In genomic region chr2:170041101-170041500, GRCm38 (mm10) we compare ENCODE assay signal across 9 mouse cellular contexts.
DNase-seq lines count a peak whose midpoint lies in the region; ATAC-seq and TF ChIP-seq lines count a peak whose summit lies in the region.
"Had no signal": no experiment of that assay in that cellular context is flagged by ENCODE, and none has a peak within 500 bp of the region (broad histone marks: within the 10 kb centered on the region; RNA-seq: fewer than 3 reads in every experiment).

No protein-coding gene starts in this region.

- peak; percentile 63 for DNase-seq in ZHBTc4 (ENCODE audit: low read depth, low spot score)
- peak; percentile 80 for DNase-seq in gastrocnemius, adult 2 months
- peak; percentile 26 for DNase-seq in kidney, adult 18-20 months
- DNase-seq in ovary, adult 18-20 months (ENCODE audit: low spot score): peak; percentile 49
- no peak for DNase-seq in T-cell, adult 2 months (ENCODE audit: low spot score)

- ATAC-seq in CD4-positive, CD25-positive, alpha-beta regulatory T cell, adult 4 months: no peak
- ATAC-seq in megakaryocyte-erythroid progenitor cell, adult 5-6 weeks (replicated peaks; ENCODE audit: low FRiP score, low TSS enrichment, poor library complexity, severe bottlenecking): no peak
- ATAC-seq: midbrain, embryonic 13.5 days had no signal

- H3K4me3 ChIP-seq in gastrocnemius, adult 2 months: peak overlapping the region; percentile 37
- H3K4me3 ChIP-seq: left cerebral cortex, adult 2 months; midbrain, embryonic 13.5 days had no signal

- no peak for TF ChIP-seq CTCF in gastrocnemius, adult 2 months (IDR thresholded peaks at IDR 0.05)

- intact Hi-C loops in gastrocnemius, adult 2 months (cut with DNase I): no loop called here

- H3K27ac ChIP-seq in gastrocnemius, adult 2 months: peak overlapping the region; percentile 76
- H3K27ac ChIP-seq: left cerebral cortex, adult 2 months; midbrain, embryonic 13.5 days had no signal
